In genomic region chr5:143050273-143050672, GRCm38 (mm10) we compare ENCODE assay signal across 9 mouse cellular contexts.
A peak's percentile ranks its signal among the peaks of the same experiment; 100 is the strongest.
DNase-seq lines count a peak whose midpoint lies in the region; ATAC-seq and TF ChIP-seq lines count a peak whose summit lies in the region.
"Had no signal": no experiment of that assay in that cellular context is flagged by ENCODE, and none has a peak within 500 bp of the region (broad histone marks: within the 10 kb centered on the region; RNA-seq: fewer than 3 reads in every experiment).

No protein-coding gene starts in this region.

- no peak for TF ChIP-seq CTCF in kidney, postnatal 0 days (IDR thresholded peaks at IDR 0.05; ENCODE audit: low read depth)
- no peak for TF ChIP-seq CTCF in cortical plate, adult 2 months (IDR thresholded peaks at IDR 0.05; ENCODE audit: extremely low read depth, insufficient read depth, low read length)
- no peak for TF ChIP-seq CTCF in hindbrain, postnatal 0 days (IDR thresholded peaks at IDR 0.05; ENCODE audit: low read depth)

- H3K36me3 ChIP-seq in kidney, postnatal 0 days (ENCODE audit: insufficient read depth, low read length): 0 out of 2 replicates have a peak, but pooled peaks cover 3% of the 10 kb centered on the region
- no peaks in the 10 kb centered on the region for H3K36me3 ChIP-seq in hindbrain, postnatal 0 days (ENCODE audit: insufficient read depth, low read length)
- H3K36me3 ChIP-seq in neural tube, embryonic 13.5 days: no peaks in the 10 kb centered on the region

- peak; percentile 45 for DNase-seq in kidney, postnatal 0 days (ENCODE audit: low spot score)
- DNase-seq in kidney, postnatal 10 days: no peak
- no peak for DNase-seq in hindbrain, postnatal 0 days (ENCODE audit: low spot score)
- DNase-seq in thymus, postnatal 4 days: no peak
- no peak for DNase-seq in layer of hippocampus, adult 9-11 months
- no peak for DNase-seq in adrenal gland, adult 18-20 months (ENCODE audit: low spot score in 2 of 2)
- DNase-seq: lung, postnatal 10 days had no signal

- WGBS in kidney, postnatal 0 days: 68% methylated on average over 5 of the region's 5 CpGs
- WGBS in hindbrain, postnatal 0 days: 54% methylated on average over 5 of the region's 5 CpGs
- 70% methylated on average over 5 of the region's 5 CpGs for WGBS in neural tube, embryonic 13.5 days

- H3K27me3 ChIP-seq in kidney, postnatal 0 days (ENCODE audit: insufficient read depth, low read length): no peaks in the 10 kb centered on the region
- no peaks in the 10 kb centered on the region for H3K27me3 ChIP-seq in hindbrain, postnatal 0 days (ENCODE audit: insufficient read depth, low read length)
- H3K27me3 ChIP-seq in neural tube, embryonic 13.5 days: no peaks in the 10 kb centered on the region

- no peak overlapping the region for H3K4me2 ChIP-seq in kidney, postnatal 0 days (ENCODE audit: low read length)
- H3K4me2 ChIP-seq in hindbrain, postnatal 0 days (ENCODE audit: low read depth, low read length): no peak overlapping the region
- no peak overlapping the region for H3K4me2 ChIP-seq in neural tube, embryonic 13.5 days

- no peak for ATAC-seq in kidney, postnatal 0 days (replicated peaks; ENCODE audit: low FRiP score, low read depth)
- ATAC-seq in hindbrain, postnatal 0 days: no peak
- no peak for ATAC-seq in neural tube, embryonic 13.5 days (ENCODE audit: low read depth)

- H3K9me3 ChIP-seq in kidney, postnatal 0 days (replicated peaks; ENCODE audit: low read length): no peaks in the 10 kb centered on the region
- no peaks in the 10 kb centered on the region for H3K9me3 ChIP-seq in hindbrain, postnatal 0 days (ENCODE audit: low read length)
- H3K9me3 ChIP-seq in neural tube, embryonic 13.5 days: no peaks in the 10 kb centered on the region

- H3K4me1 ChIP-seq in kidney, postnatal 0 days (replicated peaks; ENCODE audit: insufficient read depth, low read length): peaks cover 8% of the 10 kb centered on the region; the same call in 1 of the 2 replicates
- peaks cover 14% of the 10 kb centered on the region for H3K4me1 ChIP-seq in cortical plate, adult 2 months (ENCODE audit: control insufficient read depth, insufficient read depth, low read length)
- H3K4me1 ChIP-seq in hindbrain, postnatal 0 days (ENCODE audit: insufficient read depth, low read length): peaks cover 6% of the 10 kb centered on the region
- H3K4me1 ChIP-seq in neural tube, embryonic 13.5 days (replicated peaks): peaks cover 62% of the 10 kb centered on the region

- no peak overlapping the region for H3K4me3 ChIP-seq in kidney, postnatal 0 days (replicated peaks; ENCODE audit: low read depth, low read length)
- no peak overlapping the region for H3K4me3 ChIP-seq in cortical plate, adult 2 months (ENCODE audit: insufficient read depth, low read length)
- no peak overlapping the region for H3K4me3 ChIP-seq in hindbrain, postnatal 0 days (ENCODE audit: low read length)
- H3K4me3 ChIP-seq in neural tube, embryonic 13.5 days: no peak overlapping the region

- H3K27ac ChIP-seq in kidney, postnatal 0 days: peak overlapping the region; percentile 65
- peak overlapping the region; percentile 60 for H3K27ac ChIP-seq in cortical plate, adult 2 months (ENCODE audit: insufficient read depth, low read length)
- peak overlapping the region; percentile 62 for H3K27ac ChIP-seq in hindbrain, postnatal 0 days
- peak overlapping the region; percentile 92 for H3K27ac ChIP-seq in neural tube, embryonic 13.5 days (replicated peaks)

- TF ChIP-seq POLR2A in cortical plate, adult 2 months (IDR thresholded peaks at IDR 0.05; ENCODE audit: extremely low read depth, insufficient read depth, low read length): no peak

- no peak overlapping the region for H3K9ac ChIP-seq in kidney, postnatal 0 days (ENCODE audit: low read depth, low read length)
- no peak overlapping the region for H3K9ac ChIP-seq in hindbrain, postnatal 0 days (replicated peaks; ENCODE audit: low read length)
- no peak overlapping the region for H3K9ac ChIP-seq in neural tube, embryonic 13.5 days
